Mouse (Mus musculus): ENCODE measurements around the gene H6pd. TPM values are rescaled to one million over a fixed set of nuclear protein-coding genes. Genes with fewer than 3 reads are reported as not detected.

H6pd gene
- polyA plus RNA-seq, 1 experiment from 2014 or later: 3.0 TPM

- Histone ChIP-seq H3K36me3 (replicated peaks) (no peaks in the 10 kb centered on the region), H3K9ac (no peak overlapping the region), H3K27me3 (peaks cover 5% of the 10 kb centered on the region; the same call in 1 of the 2 replicates), H3K9me3 (no peaks in the 10 kb centered on the region), H3K4me3 (replicated peaks) (no peak overlapping the region), H3K4me2 (no peak overlapping the region), H3K27ac (no peak overlapping the region), H3K4me1 (peaks cover 9% of the 10 kb centered on the region)
- no peak for ATAC-seq (ENCODE audit: low FRiP score)
- WGBS: 91% methylated on average over 10 of the region's 10 CpGs
Measured at GRCm38 (mm10) chr4:150005231-150005630, 3.6 kb downstream of the H6pd start.

DNA sequence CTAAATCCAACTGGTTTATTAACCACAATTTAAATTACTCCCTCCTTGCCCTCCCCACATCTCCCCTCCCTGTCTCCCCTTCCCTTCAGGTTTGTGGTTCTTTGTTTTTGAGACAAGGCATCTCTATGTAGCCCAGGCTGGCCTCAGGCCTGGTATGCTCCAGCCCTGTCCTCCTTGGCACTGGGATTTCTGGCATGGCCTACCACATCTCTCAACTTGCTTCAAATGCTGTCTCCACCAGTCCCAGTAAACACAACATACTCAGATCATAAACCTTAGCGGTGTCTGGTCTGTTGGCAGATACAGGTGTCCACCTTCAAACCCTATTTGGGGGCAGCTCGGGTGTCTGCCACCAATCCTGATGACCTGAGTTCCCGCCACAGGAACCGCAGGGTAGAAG, 5.2 kb downstream of the H6pd start:
- ATAC-seq (ENCODE audit: low FRiP score): no peak
- no peak overlapping the region for H3K4me3 ChIP-seq (replicated peaks)
- H3K36me3 ChIP-seq (replicated peaks): no peaks in the 10 kb centered on the region
- WGBS: 92% methylated on average over 4 of the region's 4 CpGs
- H3K9me3 ChIP-seq: no peaks in the 10 kb centered on the region
- no peak overlapping the region for H3K4me2 ChIP-seq
- H3K27ac ChIP-seq: no peak overlapping the region
- no peaks in the 10 kb centered on the region for H3K27me3 ChIP-seq
- H3K4me1 ChIP-seq: 0 out of 2 replicates have a peak, but pooled peaks cover 4% of the 10 kb centered on the region
- H3K9ac ChIP-seq: no peak overlapping the region

DNA sequence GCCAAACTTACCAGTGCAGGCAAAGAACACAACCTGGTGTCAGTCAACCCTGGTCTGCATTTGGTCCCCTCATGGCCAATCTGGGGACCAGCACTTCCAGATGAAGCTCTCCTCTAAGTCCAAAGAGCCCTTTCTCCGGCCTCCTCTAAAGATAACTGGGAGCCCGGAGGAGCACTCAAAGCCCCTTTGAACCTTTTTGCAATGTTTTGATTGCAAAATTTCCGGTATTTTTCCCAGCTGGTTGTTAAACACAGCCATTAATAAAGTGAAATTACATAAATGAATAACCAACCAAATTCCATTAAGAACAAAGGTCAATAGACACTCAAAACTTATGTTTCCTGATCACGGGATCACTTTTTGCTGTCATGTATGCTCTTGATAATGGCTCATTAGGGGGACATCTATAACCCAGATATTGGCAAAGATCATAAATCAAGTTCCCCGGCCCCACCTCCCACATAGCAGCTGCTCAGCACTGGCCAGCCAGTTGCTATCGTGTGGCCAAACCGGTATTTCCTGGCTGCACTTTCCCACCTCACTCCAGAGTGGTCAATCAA, 5.7 kb downstream of the H6pd start:
- no peak overlapping the region for H3K4me2 ChIP-seq
- H3K27ac ChIP-seq: no peak overlapping the region
- H3K9ac ChIP-seq: no peak overlapping the region
- ATAC-seq (ENCODE audit: low FRiP score): no peak
- no peaks in the 10 kb centered on the region for H3K36me3 ChIP-seq (replicated peaks)
- no peak overlapping the region for H3K4me3 ChIP-seq (replicated peaks)
- 80% methylated on average over 7 of the region's 7 CpGs for WGBS
- H3K9me3 ChIP-seq: no peaks in the 10 kb centered on the region
- H3K27me3 ChIP-seq: no peaks in the 10 kb centered on the region
- 0 out of 2 replicates have a peak, but pooled peaks cover 3% of the 10 kb centered on the region for H3K4me1 ChIP-seq

DNA sequence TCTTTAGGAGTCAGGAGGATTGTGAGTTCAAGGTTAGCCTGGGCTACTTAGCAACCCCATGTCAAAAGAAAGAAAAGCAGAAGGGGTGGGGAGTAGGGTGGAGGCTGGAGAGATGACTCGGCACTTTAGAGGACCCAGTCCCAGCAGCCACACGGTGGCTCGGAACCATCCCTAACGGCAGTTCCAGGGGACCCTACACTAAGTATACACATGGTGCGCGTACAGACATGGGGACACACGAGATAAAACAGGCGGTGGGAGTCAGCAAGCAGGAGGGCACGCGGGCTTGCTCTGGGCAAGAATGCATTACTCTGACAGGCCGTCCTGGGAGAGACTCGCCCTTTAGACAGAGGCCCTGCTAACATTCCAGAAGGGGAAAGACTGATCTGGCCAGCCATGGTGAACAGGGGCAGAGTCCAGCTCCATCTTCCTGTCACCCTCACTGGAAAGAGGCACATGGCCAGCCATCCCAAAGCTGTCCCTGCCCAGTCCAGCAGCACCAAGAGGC, 6.7 kb downstream of the H6pd start:
- no peak overlapping the region for H3K27ac ChIP-seq

DNA sequence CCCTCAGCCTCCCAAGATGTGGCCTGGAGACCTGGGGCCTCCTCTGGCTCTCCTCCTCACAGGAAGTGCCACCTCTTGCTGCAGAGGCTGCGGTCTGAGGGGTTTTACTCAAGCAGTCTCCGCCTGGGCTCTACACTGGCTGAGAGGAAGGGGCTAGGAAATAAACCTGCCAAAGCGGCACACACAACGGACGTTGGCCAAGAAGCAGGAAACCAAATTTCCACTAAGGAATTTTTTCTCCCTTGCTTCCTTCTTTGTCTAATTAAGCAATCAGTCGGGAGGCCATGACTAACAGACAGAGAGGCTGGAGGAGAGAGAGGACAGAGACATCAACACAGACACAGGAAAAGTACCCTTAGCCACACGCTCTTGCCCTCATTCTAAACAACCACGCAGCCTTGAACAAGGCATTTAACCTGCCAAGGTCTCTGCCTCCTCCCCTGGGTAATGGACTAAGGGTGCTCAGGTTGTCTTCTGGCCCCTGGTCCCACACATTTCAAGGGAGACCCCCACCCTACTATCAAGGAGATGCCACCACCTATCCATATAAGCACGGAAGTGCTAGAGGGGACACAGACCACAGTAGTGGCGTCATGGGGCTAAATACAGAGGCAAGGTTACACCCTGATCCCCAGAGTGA, 7.5 kb downstream of the H6pd start:
- no peak for ATAC-seq (ENCODE audit: low FRiP score)
- WGBS: 76% methylated on average over 10 of the region's 10 CpGs
- no peak overlapping the region for H3K4me2 ChIP-seq
- no peak overlapping the region for H3K9ac ChIP-seq
- no peaks in the 10 kb centered on the region for H3K9me3 ChIP-seq
- no peak overlapping the region for H3K4me3 ChIP-seq (replicated peaks)
- H3K36me3 ChIP-seq (replicated peaks): no peaks in the 10 kb centered on the region
- no peaks in the 10 kb centered on the region for H3K27me3 ChIP-seq
- H3K27ac ChIP-seq: no peak overlapping the region
- no peaks in the 10 kb centered on the region for H3K4me1 ChIP-seq

More for the DNA sequence above, 6.7 kb downstream of the H6pd start:
- H3K4me1 ChIP-seq: no peaks in the 10 kb centered on the region
- 79% methylated on average over 12 of the region's 12 CpGs for WGBS
- H3K9me3 ChIP-seq: no peaks in the 10 kb centered on the region
- H3K36me3 ChIP-seq (replicated peaks): no peaks in the 10 kb centered on the region
- no peak overlapping the region for H3K4me3 ChIP-seq (replicated peaks)
- no peak overlapping the region for H3K9ac ChIP-seq
- no peaks in the 10 kb centered on the region for H3K27me3 ChIP-seq
- no peak for ATAC-seq (ENCODE audit: low FRiP score)
- H3K4me2 ChIP-seq: no peak overlapping the region

DNA sequence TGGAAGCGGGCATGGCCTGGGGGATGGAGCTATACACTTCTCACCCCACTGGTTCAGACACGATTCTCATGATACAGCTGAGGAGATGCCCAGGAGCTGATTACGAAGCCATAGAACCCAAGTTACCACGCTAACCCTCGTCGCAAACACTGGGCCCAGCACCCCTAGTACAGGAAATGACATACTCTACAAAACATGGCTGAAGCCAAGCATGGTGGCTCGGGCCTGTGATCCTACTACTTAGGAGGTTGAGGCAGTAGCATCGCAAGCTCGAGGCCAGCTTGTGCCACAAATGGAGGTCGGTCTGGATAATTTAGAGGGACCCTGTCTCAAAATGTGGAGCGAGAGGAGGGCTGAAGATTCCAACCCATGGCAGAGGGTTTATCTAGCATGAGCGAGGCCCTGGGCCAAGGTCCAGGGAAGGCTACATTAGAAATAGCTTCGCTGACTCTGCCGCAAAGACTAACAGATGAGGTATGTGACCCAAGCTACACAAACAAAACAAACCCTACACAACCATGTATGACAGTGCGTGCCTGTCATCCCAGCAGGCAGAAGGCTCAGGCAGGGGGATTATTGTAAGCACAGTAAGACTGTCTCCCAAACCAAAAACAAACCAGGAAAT, 8.8 kb downstream of the H6pd start:
- Histone ChIP-seq H3K27me3 (peaks cover 4% of the 10 kb centered on the region; the same call in 1 of the 2 replicates), H3K9ac (no peak overlapping the region), H3K27ac (no peak overlapping the region), H3K4me3 (replicated peaks) (no peak overlapping the region), H3K4me2 (no peak overlapping the region), H3K9me3 (no peaks in the 10 kb centered on the region), H3K36me3 (replicated peaks) (no peaks in the 10 kb centered on the region), H3K4me1 (no peaks in the 10 kb centered on the region)
- no peak for ATAC-seq (ENCODE audit: low FRiP score)
- WGBS: 91% methylated on average over 15 of the region's 15 CpGs

- H3K9me3 ChIP-seq: no peaks in the 10 kb centered on the region
- H3K36me3 ChIP-seq (replicated peaks): no peaks in the 10 kb centered on the region
- no peak overlapping the region for H3K4me2 ChIP-seq
- no peak overlapping the region for H3K4me3 ChIP-seq (replicated peaks)
- peaks cover 4% of the 10 kb centered on the region; the same call in 1 of the 2 replicates for H3K27me3 ChIP-seq
- no peak overlapping the region for H3K27ac ChIP-seq
- WGBS: 82% methylated on average over 9 of the region's 9 CpGs
- no peaks in the 10 kb centered on the region for H3K4me1 ChIP-seq
- ATAC-seq (ENCODE audit: low FRiP score): no peak
- H3K9ac ChIP-seq: no peak overlapping the region
Measured at GRCm38 (mm10) chr4:149999510-149999900, 9.3 kb downstream of the H6pd start.

DNA sequence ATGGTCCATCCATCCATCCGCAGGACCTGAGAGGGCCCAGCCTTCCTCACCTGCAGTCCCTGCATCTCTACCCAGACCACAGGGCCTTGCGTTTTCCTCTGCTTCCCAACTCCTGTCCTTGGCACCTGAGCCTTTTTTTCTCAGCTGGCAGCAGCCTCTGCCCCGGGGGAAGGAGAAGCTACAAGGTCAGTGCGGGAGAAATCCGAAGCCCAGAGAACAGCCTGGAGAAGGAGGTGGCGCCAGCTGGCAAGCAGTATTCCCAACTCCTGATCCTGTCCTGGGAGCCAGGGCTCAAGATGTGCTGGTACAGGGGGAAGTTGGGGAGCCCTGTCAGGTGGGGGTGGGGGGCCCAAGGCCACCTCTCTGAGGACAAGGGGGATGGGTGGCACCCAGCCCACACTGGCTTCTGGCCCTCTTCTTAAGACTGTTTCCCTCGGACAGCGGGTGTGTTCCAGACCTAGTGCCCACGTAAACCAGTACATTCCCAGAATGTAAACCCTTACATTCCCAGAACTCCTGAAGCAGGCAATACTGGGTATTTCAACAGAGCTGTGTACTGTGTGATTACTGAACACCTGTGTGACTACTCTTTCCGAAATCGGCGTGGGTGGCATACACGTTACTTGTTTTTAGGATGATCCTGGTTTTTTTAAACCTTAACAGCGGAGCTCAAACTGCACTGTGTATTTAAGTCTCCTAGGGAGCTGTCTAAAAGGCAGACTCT, 9.9 kb downstream of the H6pd start:
- ATAC-seq (ENCODE audit: low FRiP score): no peak
- no peak overlapping the region for H3K4me3 ChIP-seq (replicated peaks)
- H3K36me3 ChIP-seq (replicated peaks): no peaks in the 10 kb centered on the region
- H3K9me3 ChIP-seq: no peaks in the 10 kb centered on the region
- H3K4me1 ChIP-seq: no peaks in the 10 kb centered on the region
- H3K27ac ChIP-seq: no peak overlapping the region
- 87% methylated on average over 14 of the region's 14 CpGs for WGBS
- peaks cover 4% of the 10 kb centered on the region; the same call in 1 of the 2 replicates for H3K27me3 ChIP-seq
- no peak overlapping the region for H3K9ac ChIP-seq
- no peak overlapping the region for H3K4me2 ChIP-seq

DNA sequence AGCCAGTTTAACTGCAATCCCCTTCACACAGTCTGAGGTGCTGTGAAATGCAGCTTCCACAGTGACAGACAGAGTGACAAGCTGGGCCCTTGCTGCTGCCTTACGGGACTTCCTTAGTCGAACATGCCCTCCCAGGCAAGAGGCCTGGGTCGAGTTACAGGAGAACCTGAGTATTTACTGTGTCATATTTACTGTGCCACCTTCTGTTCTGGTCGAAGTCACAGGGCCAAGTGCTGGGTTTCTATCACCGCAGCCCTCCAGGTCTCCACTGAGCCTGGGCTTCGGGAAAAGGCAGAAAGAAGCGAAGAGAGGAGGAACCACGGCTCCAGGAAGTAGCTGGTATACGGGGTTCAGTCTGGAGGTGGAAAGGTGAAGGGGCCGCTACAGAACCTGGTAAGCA, 10.8 kb downstream of the H6pd start:
- ATAC-seq (ENCODE audit: low FRiP score): no peak
- Histone ChIP-seq H3K36me3 (replicated peaks) (no peaks in the 10 kb centered on the region), H3K4me3 (replicated peaks) (no peak overlapping the region), H3K4me1 (no peaks in the 10 kb centered on the region), H3K27ac (no peak overlapping the region), H3K27me3 (peaks cover 4% of the 10 kb centered on the region; the same call in 1 of the 2 replicates), H3K9me3 (no peaks in the 10 kb centered on the region), H3K9ac (no peak overlapping the region), H3K4me2 (no peak overlapping the region)
- 79% methylated on average over 10 of the region's 10 CpGs for WGBS

DNA sequence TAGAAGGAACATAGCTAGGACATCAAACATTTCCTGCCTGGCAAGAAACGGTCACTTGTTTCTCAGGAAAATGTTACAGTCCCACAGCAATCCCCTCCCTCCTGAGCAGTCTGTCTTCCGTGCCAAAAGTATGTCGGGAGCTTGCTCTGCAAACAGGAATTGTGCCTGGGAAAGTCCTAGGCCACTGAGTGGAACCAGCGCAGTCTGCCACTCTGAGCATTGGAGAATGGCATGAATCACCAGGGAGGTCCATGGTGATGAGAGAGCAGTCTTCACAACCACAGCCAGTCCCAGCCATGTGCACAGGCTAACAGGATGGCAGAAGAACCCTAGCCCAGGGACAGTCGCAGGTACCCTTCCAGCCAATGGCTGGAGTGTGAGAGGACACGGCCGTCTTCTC, 12.4 kb downstream of the H6pd start:
- peaks cover 8% of the 10 kb centered on the region; the same call in 1 of the 2 replicates for H3K27me3 ChIP-seq
- H3K4me1 ChIP-seq: no peaks in the 10 kb centered on the region
- no peaks in the 10 kb centered on the region for H3K9me3 ChIP-seq
- H3K4me3 ChIP-seq (replicated peaks): no peak overlapping the region
- H3K4me2 ChIP-seq: no peak overlapping the region
- no peaks in the 10 kb centered on the region for H3K36me3 ChIP-seq (replicated peaks)
- H3K9ac ChIP-seq: no peak overlapping the region
- 88% methylated on average over 7 of the region's 7 CpGs for WGBS
- no peak for ATAC-seq (ENCODE audit: low FRiP score)
- no peak overlapping the region for H3K27ac ChIP-seq

GRCm38 (mm10) chr4:149995911-149996310, 12.9 kb downstream of the H6pd start:
- Histone ChIP-seq H3K9me3 (no peaks in the 10 kb centered on the region), H3K4me2 (no peak overlapping the region), H3K27ac (no peak overlapping the region), H3K36me3 (replicated peaks) (no peaks in the 10 kb centered on the region), H3K27me3 (peaks cover 13% of the 10 kb centered on the region; the same call in 1 of the 2 replicates), H3K4me1 (peaks cover 4% of the 10 kb centered on the region), H3K4me3 (replicated peaks) (no peak overlapping the region), H3K9ac (no peak overlapping the region)
- ATAC-seq (ENCODE audit: low FRiP score): no peak
- 92% methylated on average over 7 of the region's 7 CpGs for WGBS

GRCm38 (mm10) chr4:149994218-149994617, 14.6 kb downstream of the H6pd start:
- Histone ChIP-seq H3K4me1 (peaks cover 18% of the 10 kb centered on the region), H3K36me3 (replicated peaks) (no peaks in the 10 kb centered on the region), H3K27me3 (peaks cover 26% of the 10 kb centered on the region), H3K4me3 (replicated peaks) (no peak overlapping the region), H3K9ac (no peak overlapping the region), H3K9me3 (no peaks in the 10 kb centered on the region), H3K27ac (no peak overlapping the region), H3K4me2 (no peak overlapping the region)
- WGBS: 87% methylated on average over 10 of the region's 10 CpGs
- ATAC-seq (ENCODE audit: low FRiP score): no peak

Measured in forebrain, embryonic 12.5 days (tissue).